Mouse (Mus musculus) kidney, embryonic 14.5 days (tissue): ENCODE results near the gene Ift140. TPM values are rescaled to one million over a fixed set of nuclear protein-coding genes. Genes with fewer than 3 reads are reported as not detected.

ENCODE experiments used
- ATAC-seq: fragments of 200-750 bp; cut with Nextera tagmentation; 2 replicates; pipeline ENCODE4 v1.8.0; 2017; ENCODE audit warnings: moderate number of reproducible peaks, mild to moderate bottlenecking, moderate TSS enrichment, moderate library complexity; ENCODE audit not compliant: low FRiP score, low TSS enrichment
- H3K27ac ChIP-seq: fragments of 300-500 bp; sonication (generic); 2 replicates; pipeline ENCODE4 v1.5.1; 2014; ENCODE audit warnings: low read depth, mild to moderate bottlenecking, low read length, moderate library complexity, mixed read lengths
- H3K27me3 ChIP-seq: fragments of 300-500 bp; sonication (generic); 2 replicates; pipeline ENCODE4 v1.6.1; 2014; ENCODE audit warnings: mild to moderate bottlenecking, low read length; ENCODE audit not compliant: control insufficient read depth, insufficient read depth
- H3K36me3 ChIP-seq: fragments of 300-500 bp; sonication (generic); 2 replicates; pipeline ENCODE4 v1.6.1; 2014; ENCODE audit warnings: low read length, mixed read lengths; ENCODE audit not compliant: control insufficient read depth, insufficient read depth
- H3K4me1 ChIP-seq: fragments of 300-500 bp; sonication (generic); 2 replicates; pipeline ENCODE4 v1.6.1; 2014; ENCODE audit warnings: low read length, mixed read lengths; ENCODE audit not compliant: control insufficient read depth, insufficient read depth
- H3K4me2 ChIP-seq: fragments of 300-500 bp; sonication (generic); replicated peaks from 2 replicates; pipeline ENCODE4 v1.6.1; 2014; ENCODE audit warnings: low read depth, mild to moderate bottlenecking, low read length
- H3K4me3 ChIP-seq: fragments of 300-500 bp; sonication (generic); 2 replicates; pipeline ENCODE4 v1.5.1; 2014; ENCODE audit warnings: mild to moderate bottlenecking, low read length
- H3K9ac ChIP-seq: fragments of 300-500 bp; sonication (generic); 2 replicates; pipeline ENCODE4 v1.6.1; 2014; ENCODE audit warnings: low read depth, mild to moderate bottlenecking, low read length, moderate library complexity
- H3K9me3 ChIP-seq: fragments of 300-500 bp; sonication (generic); 2 replicates; pipeline ENCODE4 v1.6.1; 2016; ENCODE audit warnings: low read length; ENCODE audit not compliant: control insufficient read depth
- WGBS: fragments of 180-500 bp; shearing (Covaris S2); extraction: QIAGEN DNeasy Blood & Tissue Kit; methylation state at CpG from one replicate; pipeline ENCODE4 v1.1.7; 2014; 5-methylcytosine and 5-hydroxymethylcytosine counted together
- polyA plus RNA-seq: library from polyadenylated mRNA; unstranded; fragments of >200 nt; fragmentation: Nextera tagmentation; extraction: Ambion mirVana; gene quantifications from 2 replicates; pipeline ENCODE4 v1.2.1, GENCODE M21; 2014

Ift140 gene
- polyA plus RNA-seq, 1 experiment from 2014 or later, result 23.6 TPM

GRCm38 (mm10) chr17:25036183-25036582, 20.3 kb downstream of the Ift140 start:
- no peaks in the 10 kb centered on the region for H3K4me1 ChIP-seq
- ATAC-seq, result no peak
- no peak overlapping the region for H3K4me2 ChIP-seq
- no peak overlapping the region for H3K27ac ChIP-seq
- H3K9me3 ChIP-seq, result no peaks in the 10 kb centered on the region
- H3K9ac ChIP-seq, result no peak overlapping the region
- peaks cover 35% of the 10 kb centered on the region for H3K36me3 ChIP-seq
- no peak overlapping the region for H3K4me3 ChIP-seq
- H3K27me3 ChIP-seq, result no peaks in the 10 kb centered on the region
- 68% methylated on average over 4 of the region's 4 CpGs for WGBS

GRCm38 (mm10) chr17:25044879-25045278, 29.0 kb downstream of the Ift140 start:
- peaks cover 19% of the 10 kb centered on the region for H3K36me3 ChIP-seq
- no peak for ATAC-seq
- H3K4me2 ChIP-seq, result no peak overlapping the region
- no peak overlapping the region for H3K4me3 ChIP-seq
- no peaks in the 10 kb centered on the region for H3K9me3 ChIP-seq
- 80% methylated on average over 7 of the region's 7 CpGs for WGBS
- H3K4me1 ChIP-seq, result no peaks in the 10 kb centered on the region
- H3K27me3 ChIP-seq, result no peaks in the 10 kb centered on the region
- H3K27ac ChIP-seq, result no peak overlapping the region
- H3K9ac ChIP-seq, result no peak overlapping the region

GRCm38 (mm10) chr17:25045281-25045680, 29.4 kb downstream of the Ift140 start:
- ATAC-seq, result no peak
- H3K9me3 ChIP-seq, result no peaks in the 10 kb centered on the region
- no peak overlapping the region for H3K27ac ChIP-seq
- 90% methylated on average over 4 of the region's 4 CpGs for WGBS
- H3K36me3 ChIP-seq, result peaks cover 21% of the 10 kb centered on the region
- H3K4me3 ChIP-seq, result no peak overlapping the region
- H3K27me3 ChIP-seq, result no peaks in the 10 kb centered on the region
- no peaks in the 10 kb centered on the region for H3K4me1 ChIP-seq
- no peak overlapping the region for H3K4me2 ChIP-seq
- no peak overlapping the region for H3K9ac ChIP-seq

GRCm38 (mm10) chr17:25047143-25047542, 31.3 kb downstream of the Ift140 start:
- Histone ChIP-seq H3K9me3 (no peaks in the 10 kb centered on the region), H3K4me1 (no peaks in the 10 kb centered on the region), H3K27me3 (no peaks in the 10 kb centered on the region), H3K4me3 (no peak overlapping the region), H3K9ac (no peak overlapping the region), H3K27ac (no peak overlapping the region), H3K4me2 (no peak overlapping the region), H3K36me3 (peaks cover 22% of the 10 kb centered on the region)
- no peak for ATAC-seq
- WGBS, result 83% methylated on average over 5 of the region's 6 CpGs

DNA sequence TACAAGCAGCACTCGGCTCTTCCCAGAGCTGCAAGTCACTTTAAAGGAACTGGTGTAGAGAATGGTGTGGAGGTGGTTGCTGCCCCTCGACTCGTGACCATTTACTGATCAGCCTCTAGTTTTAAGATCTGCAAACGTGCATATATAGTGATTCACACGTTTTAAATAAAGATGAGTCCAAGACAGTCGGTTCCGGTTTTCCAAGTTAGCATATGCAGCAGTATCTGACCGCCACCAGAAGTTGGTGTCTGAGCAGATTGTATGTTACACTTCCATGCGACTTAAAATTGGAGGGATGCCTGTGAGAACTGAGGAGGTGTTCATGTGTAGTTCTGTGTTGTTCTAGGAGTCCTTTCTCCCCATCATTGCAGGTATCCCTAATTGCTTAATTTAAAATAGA, 37.4 kb downstream of the Ift140 start:
- 86% methylated on average over 9 of the region's 9 CpGs for WGBS
- H3K27ac ChIP-seq, result no peak overlapping the region
- H3K27me3 ChIP-seq, result no peaks in the 10 kb centered on the region
- H3K9ac ChIP-seq, result no peak overlapping the region
- no peaks in the 10 kb centered on the region for H3K4me1 ChIP-seq
- no peak for ATAC-seq
- H3K36me3 ChIP-seq, result peaks cover 38% of the 10 kb centered on the region
- no peak overlapping the region for H3K4me2 ChIP-seq
- H3K9me3 ChIP-seq, result no peaks in the 10 kb centered on the region
- no peak overlapping the region for H3K4me3 ChIP-seq

- Histone ChIP-seq H3K4me1 (no peaks in the 10 kb centered on the region), H3K27ac (no peak overlapping the region), H3K36me3 (peaks cover 42% of the 10 kb centered on the region), H3K4me3 (no peak overlapping the region), H3K4me2 (no peak overlapping the region), H3K9me3 (no peaks in the 10 kb centered on the region), H3K9ac (no peak overlapping the region), H3K27me3 (no peaks in the 10 kb centered on the region)
- WGBS, result 84% methylated on average over 6 of the region's 6 CpGs
- ATAC-seq, result no peak
These were observed 41.2 kb downstream of the Ift140 start for GRCm38 (mm10) chr17:25057041-25057440.

GRCm38 (mm10) chr17:25063261-25063660, 47.4 kb downstream of the Ift140 start:
- Histone ChIP-seq H3K4me1 (no peaks in the 10 kb centered on the region), H3K9ac (no peak overlapping the region), H3K27ac (no peak overlapping the region), H3K4me2 (no peak overlapping the region), H3K4me3 (no peak overlapping the region), H3K27me3 (no peaks in the 10 kb centered on the region), H3K9me3 (no peaks in the 10 kb centered on the region), H3K36me3 (peaks cover 28% of the 10 kb centered on the region)
- ATAC-seq, result no peak
- 90% methylated on average over 4 of the region's 4 CpGs for WGBS

DNA sequence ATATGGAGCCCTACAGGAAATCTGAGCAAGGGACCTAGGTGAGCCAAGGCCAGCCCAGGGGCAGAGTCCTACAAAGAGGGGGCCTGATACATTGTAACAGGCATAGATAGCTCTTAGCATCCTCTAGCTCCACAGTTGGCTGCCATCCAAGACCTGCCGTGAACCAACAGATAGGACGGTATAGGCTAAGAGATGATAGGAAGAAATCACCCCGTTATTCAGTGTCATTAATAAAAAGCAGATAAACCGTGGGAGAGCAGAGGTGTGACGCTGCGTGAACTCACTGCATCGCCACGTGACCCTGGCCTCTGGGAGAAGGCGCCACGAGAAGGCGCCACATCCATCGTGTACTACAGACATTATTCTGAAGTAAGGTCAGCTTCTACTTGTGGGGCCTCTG, 48.0 kb downstream of the Ift140 start:
- peaks cover 24% of the 10 kb centered on the region; the same call in 1 of the 2 replicates for H3K36me3 ChIP-seq
- H3K4me2 ChIP-seq, result no peak overlapping the region
- no peak overlapping the region; the same call in 1 of the 2 replicates for H3K27ac ChIP-seq
- no peak overlapping the region; the same call in 1 of the 2 replicates for H3K9ac ChIP-seq
- no peak for ATAC-seq
- no peak overlapping the region for H3K4me3 ChIP-seq
- H3K4me1 ChIP-seq, result no peaks in the 10 kb centered on the region
- no peaks in the 10 kb centered on the region for H3K27me3 ChIP-seq
- WGBS, result 89% methylated on average over 12 of the region's 12 CpGs
- H3K9me3 ChIP-seq, result no peaks in the 10 kb centered on the region

DNA sequence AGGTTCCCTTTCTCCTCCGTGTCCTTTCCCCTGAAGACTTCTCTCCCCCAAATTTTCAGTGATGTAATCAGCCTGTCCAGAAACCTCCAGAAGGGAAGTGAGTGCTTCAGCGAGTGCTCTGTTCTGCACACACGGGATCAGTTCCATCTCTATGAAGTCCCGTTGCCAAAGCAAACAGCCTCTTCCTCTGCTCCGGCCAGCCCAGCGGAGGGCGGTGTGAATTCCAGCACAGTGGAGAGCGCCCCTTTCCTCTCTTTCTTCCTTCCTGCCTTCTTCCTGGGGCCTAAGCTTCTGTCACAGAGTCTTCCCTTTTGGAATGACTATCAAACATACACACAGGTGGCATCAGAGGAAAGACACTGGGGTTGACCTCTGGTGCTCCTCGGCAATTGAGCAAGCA, 48.5 kb downstream of the Ift140 start:
- Histone ChIP-seq H3K9ac (no peak overlapping the region), H3K4me3 (no peak overlapping the region), H3K9me3 (no peaks in the 10 kb centered on the region), H3K4me1 (no peaks in the 10 kb centered on the region), H3K27ac (no peak overlapping the region; the same call in 1 of the 2 replicates), H3K4me2 (no peak overlapping the region), H3K27me3 (no peaks in the 10 kb centered on the region), H3K36me3 (peaks cover 28% of the 10 kb centered on the region; the same call in 1 of the 2 replicates)
- WGBS, result 75% methylated on average over 9 of the region's 9 CpGs
- ATAC-seq, result no peak
